Mouse (Mus musculus): ENCODE data around the gene Gatad2a.

GRCm38 (mm10) chr8:69884141-69884540, 112.0 kb downstream of the Gatad2a start:
- TF ChIP-seq POLR2A (IDR thresholded peaks at IDR 0.05; ENCODE audit: borderline replicate concordance, control insufficient read depth, low read depth, low read length) (no peak), CTCF (IDR thresholded peaks at IDR 0.05; ENCODE audit: control insufficient read depth, insufficient read depth, low read length) (no peak)
